Mouse (Mus musculus) lung, postnatal 25 days (tissue): Measurements from ENCODE around the gene Gm20425.

Source experiments
- DNase-seq: peaks from one replicate; pipeline ENCODE4 v3.0.0; 2022; ENCODE audit warnings: low spot score

Gm20425 gene

GRCm38 (mm10) chr9:103154568-103154967 lies 75.5 kb downstream of the Gm20425 start:
- DNase-seq = no peak

- DNase-seq = no peak
Observed at GRCm38 (mm10) chr9:103153286-103153685, 76.8 kb downstream of the Gm20425 start.

- DNase-seq = no peak
Observed at GRCm38 (mm10) chr9:103149074-103149799, 80.9 kb downstream of the Gm20425 start.

GRCm38 (mm10) chr9:103147103-103147502 lies 83.0 kb downstream of the Gm20425 start:
- no peak for DNase-seq

GRCm38 (mm10) chr9:103146703-103147102 lies 83.4 kb downstream of the Gm20425 start:
- DNase-seq = no peak

GRCm38 (mm10) chr9:103146257-103146656 lies 83.8 kb downstream of the Gm20425 start:
- no peak for DNase-seq

- DNase-seq = no peak
Observed at GRCm38 (mm10) chr9:103145351-103145750, 84.8 kb downstream of the Gm20425 start.

- no peak for DNase-seq
Observed at GRCm38 (mm10) chr9:103143881-103144280, 86.2 kb downstream of the Gm20425 start.

GRCm38 (mm10) chr9:103141266-103141665 lies 88.8 kb downstream of the Gm20425 start:
- DNase-seq = no peak

- no peak for DNase-seq
Observed at GRCm38 (mm10) chr9:103140384-103140783, 89.7 kb downstream of the Gm20425 start.
